Mouse (Mus musculus) cortical plate, adult 2 months (tissue): ENCODE data around the gene Sirt2.

Experiments
- CTCF ChIP-seq: fragments of 200-500 bp; IDR thresholded peaks from 2 replicates; pipeline ENCODE4 v1.5.1; 2011; ENCODE audit warnings: mild to moderate bottlenecking, control low read depth, low read length; ENCODE audit not compliant: insufficient read depth; ENCODE audit errors: extremely low read depth
- POLR2A ChIP-seq: fragments of 200-500 bp; IDR thresholded peaks from 2 replicates; pipeline ENCODE4 v1.6.1; 2011; ENCODE audit warnings: mild to moderate bottlenecking, low read length, control low read depth; ENCODE audit not compliant: insufficient read depth; ENCODE audit errors: extremely low read depth

- TF ChIP-seq CTCF (no peak), POLR2A (no peak)
These were observed 59.3 kb downstream of the Sirt2 start for GRCm38 (mm10) chr7:28825686-28826401.
